Mouse (Mus musculus) megakaryocyte, embryonic 14.5 days (primary cell): ENCODE measurements around the gene Slc2a4.

Experiments
- FLI1 ChIP-seq: IDR thresholded peaks from 2 replicates; pipeline ENCODE4 v1.6.1; 2012; ENCODE audit warnings: low read length, inconsistent platforms, mixed read lengths
- GATA1 ChIP-seq: IDR thresholded peaks from 3 replicates; pipeline ENCODE4 v1.6.1; 2012; ENCODE audit warnings: mixed read lengths, low read length, inconsistent platforms, borderline replicate concordance

- TF ChIP-seq GATA1 (no peak), FLI1 (no peak)
Measured at GRCm38 (mm10) chr11:69965271-69966005, 17.4 kb upstream of the Slc2a4 start.
